Mouse (Mus musculus): ENCODE results near the gene Nr2c2ap.

DNA sequence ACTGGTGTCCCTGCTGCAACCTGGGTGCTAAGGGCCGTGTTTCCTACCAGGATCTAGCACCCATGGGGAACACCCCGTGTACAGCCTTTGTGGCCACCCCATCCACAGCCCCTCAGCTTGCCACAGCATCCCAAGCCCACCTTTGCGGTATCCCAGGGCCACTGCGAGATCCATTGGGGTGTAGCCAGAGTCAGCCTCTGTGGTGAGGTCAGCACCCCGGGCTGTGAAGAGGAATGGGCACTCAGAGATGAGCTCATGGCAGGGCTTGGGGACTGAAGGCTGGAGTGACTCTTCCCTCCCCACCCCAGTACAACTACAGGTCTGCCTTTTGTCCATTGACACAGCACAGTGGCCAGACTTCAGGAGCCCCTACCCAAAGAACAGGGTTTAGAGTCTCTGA, 3.0 kb downstream of the Nr2c2ap start:
- TF ChIP-seq POLR2A (IDR thresholded peaks at IDR 0.05; ENCODE audit: low read depth, low read length) (no peak), CTCF (conservative IDR thresholded peaks at IDR 0.05; ENCODE audit: insufficient read depth, insufficient read length, low read depth, low read length) (no peak)

Data from kidney, adult 2 months (tissue).